Mouse (Mus musculus) urinary bladder, postnatal 4 days (tissue): ENCODE measurements around the gene Cep350.
"Not testable (repeated sequence)": the region's sequence is repeated elsewhere in the genome, so short reads cannot be mapped to it uniquely, and the experiment has no call there.

Experiments
- DNase-seq, 2 experiments: peaks; one replicate each; pipeline ENCODE4 v3.0.0; 2021 to 2022; ENCODE audit warnings: low spot score in 2 of 2

The Cep350 gene

DNA sequence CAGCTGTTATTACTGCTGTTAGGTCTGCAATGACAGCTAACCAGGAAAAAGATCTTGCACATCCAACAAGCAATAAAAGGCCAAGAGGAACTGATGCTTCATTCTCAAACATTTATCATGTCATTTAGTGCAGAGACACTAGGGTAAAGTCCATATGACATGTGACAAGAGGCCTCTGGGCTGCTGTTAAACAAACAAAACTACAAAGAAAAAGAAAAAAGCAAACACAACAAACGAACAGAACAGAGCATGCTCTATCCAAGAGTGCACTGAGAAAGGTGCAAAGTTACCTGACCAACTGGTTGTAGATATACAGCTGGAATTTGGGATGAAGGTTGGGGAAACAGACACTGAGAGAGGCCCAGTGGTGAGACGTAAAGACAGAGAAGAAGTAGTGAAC lies 86.2 kb downstream of the Cep350 start:
- DNase-seq: no peak

DNA sequence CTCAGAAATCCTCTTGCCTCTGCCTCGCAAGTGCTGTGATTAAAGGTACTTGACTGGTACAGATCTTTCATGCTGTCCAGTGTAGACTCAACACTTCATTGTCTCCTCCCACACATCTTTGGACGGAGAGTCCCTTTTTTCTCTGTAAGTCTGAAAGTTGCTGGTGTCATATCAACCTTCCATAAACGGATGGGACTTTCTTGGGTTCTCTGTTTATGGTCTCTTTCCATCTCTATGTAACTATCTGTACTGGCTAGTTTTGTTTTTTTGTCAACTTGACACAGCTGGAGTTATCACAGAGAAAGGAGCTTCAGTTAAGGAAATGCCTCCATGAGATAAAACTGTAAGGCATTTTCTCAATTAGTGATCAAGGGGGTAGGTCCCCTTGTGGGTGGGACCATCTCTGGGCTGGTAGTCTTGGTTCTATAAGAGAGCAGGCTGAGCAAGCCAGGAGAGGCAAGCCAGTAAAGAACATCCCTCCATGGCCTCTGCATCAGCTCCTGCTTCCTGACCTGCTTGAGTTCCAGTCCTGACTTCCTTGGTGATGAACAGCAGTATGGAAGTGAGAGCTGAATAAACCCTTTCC lies 90.3 kb downstream of the Cep350 start:
- DNase-seq: not testable (repeated sequence)

DNA sequence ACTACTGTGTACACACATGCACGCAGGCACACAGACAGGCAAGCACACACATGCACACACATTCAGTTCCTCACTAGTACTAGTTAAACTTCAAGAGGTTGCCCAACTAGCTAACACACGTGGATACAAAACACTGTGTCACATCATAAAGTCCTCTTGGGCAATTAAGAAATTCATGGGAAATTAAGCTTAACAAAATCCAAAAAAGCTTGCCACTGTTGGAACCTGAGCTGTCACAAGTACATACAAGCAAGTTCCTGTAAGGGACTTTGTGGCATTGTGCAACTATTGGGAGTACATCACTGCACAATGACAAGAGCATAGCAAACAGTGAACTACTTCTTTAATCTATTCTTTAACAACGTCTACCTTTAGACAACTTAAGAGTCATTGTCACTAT lies 93.5 kb downstream of the Cep350 start:
- DNase-seq: no peak

DNA sequence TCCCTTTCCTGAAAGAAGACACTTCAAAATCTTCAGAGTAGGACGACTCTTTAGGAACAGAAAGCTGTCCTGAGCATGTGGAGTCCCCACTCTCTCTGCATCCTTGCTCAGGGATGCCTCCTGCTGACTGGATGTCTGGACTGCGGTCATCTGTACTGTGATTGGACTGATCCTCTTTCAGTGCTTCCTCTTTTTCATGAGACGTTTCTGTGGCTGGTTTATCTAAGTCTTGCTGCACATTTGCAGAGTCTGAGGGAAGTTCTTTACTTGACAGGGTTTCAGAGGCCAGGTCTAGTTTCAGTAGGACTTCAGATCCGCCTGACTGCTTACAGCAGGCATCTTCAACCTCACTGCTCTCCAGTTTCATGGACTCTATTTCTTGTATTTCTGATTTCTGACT lies 110.1 kb downstream of the Cep350 start:
- no peak for DNase-seq

DNA sequence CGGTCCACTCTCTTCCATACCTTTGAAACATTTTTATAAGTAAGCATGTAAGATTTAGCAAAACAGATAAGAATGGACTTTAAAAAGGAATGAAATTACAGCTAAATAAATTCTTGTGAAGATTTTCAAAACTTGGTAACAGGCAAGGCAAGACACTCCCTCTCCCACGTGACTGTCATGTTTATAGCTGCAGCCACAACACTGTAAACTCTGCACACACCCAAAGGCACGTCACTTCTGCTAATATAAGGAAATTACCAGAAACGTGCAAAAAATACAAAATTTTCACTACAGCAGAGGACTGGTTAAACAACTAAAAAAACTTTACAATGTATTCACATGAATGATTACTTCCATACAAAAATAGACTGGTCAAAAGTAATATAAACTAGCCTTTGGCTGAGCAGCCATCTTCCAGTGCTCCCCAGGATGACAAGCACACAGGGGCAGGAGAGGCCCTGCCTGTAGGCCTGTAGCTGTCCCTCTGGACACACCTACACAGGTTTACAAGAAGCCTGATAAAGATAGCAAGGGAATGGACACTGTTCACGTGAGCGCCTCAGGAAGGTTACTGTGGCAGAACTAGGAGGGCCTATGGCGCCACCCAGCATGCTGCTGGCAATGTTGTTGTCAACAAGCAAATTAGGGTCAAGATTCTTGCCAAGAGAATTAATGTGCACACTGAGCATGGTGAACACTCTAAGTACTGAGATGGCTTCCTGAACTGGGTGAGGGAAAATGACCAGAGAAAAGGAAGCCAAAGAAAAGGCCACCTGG lies 117.9 kb downstream of the Cep350 start:
- DNase-seq: no peak

DNA sequence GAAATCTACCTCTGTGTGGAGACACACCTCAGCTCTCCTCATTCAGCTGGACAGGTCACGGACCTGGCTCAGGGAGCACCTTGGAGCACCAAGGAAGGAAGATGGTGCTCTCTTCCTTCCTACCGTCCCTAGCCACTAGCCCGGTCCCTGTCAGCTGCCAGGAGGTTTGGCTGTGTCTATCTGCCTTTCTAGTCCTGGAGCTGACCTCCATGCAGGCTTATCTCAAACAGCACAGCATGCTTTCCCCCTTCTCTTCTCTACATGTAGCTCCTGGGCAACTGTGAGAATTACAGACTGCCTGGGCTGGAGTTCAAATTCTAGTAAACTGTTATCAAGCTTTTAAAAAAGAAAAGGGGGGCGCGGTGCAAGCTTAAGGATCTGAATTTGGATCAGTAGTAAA lies 120.0 kb downstream of the Cep350 start:
- DNase-seq: no peak

DNA sequence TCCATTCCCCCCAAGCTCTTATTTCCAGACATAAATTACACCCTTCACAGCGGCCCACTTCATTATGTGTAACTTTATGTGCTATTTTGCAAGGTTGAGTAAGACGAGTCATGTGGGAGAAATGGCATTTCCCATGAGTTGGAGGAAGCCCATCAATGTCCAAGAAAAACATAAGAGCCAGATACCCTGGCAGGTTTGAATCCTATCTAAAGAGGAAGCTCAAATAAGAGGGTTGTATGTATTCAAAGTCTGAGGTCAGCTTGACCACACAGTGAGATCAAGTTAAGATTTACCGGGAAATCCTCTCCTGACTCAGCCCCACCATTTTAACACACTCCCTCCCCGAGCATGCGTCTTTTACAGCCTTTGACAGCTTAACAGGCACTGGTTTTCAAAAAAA lies 128.8 kb downstream of the Cep350 start:
- DNase-seq: no peak

DNA sequence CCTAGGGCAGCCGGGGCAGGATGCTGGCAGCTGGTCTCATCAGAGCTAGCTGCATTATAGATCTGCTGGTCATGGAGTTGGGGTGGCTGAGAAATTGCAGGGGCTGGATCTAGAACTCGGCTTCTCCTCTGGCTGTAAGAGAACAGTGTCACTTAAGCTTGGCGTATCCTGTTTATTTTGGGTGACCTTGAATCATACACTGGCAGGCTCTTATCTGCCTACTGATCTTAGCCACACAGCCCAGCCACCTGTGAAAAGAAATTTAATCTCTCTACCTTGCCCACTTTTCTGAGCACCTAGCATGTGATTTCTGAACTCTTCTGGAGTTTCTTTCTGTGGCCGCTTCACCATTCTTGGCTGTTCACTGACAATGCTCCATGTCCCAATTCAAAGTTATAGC lies 129.5 kb downstream of the Cep350 start:
- DNase-seq: no peak

DNA sequence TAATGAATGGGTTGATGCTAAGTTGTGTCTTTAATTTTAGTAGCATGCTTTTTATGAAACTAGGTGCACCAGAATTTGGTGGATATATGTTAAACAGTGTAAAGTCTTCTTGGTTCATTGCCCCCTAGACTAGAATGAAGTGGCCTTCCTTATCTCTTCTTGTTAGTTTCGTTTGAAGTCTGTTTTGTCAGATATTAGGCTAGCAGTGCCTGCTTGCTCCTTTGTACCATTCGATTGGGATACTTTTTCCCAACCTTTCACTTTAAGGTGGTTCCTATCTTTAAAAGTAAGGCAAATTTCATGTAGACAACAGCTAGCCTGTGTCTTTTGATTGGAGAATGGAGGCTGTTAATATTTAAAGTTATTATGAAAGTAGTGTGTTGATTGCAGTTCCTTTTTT lies 137.4 kb downstream of the Cep350 start:
- no peak for DNase-seq

DNA sequence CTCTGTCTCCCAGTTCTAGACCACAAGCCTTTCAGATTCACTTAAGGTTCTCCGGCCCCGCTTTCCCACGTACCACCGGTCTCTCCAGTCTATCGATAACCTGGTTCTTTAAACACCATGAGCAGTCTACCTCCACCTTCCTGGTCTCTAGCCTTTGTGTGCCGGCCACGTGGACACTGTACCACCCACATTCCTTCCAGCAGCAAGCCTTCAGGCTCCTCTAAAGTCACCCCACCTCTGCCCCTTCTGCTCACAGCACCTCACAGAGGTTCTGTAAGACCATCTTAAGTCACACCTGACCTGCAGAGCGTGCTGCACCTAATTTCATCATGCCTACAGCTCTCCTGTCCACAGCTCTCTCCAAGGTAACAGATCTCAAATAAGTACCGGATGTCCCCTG lies 139.4 kb downstream of the Cep350 start:
- no peak for DNase-seq

DNA sequence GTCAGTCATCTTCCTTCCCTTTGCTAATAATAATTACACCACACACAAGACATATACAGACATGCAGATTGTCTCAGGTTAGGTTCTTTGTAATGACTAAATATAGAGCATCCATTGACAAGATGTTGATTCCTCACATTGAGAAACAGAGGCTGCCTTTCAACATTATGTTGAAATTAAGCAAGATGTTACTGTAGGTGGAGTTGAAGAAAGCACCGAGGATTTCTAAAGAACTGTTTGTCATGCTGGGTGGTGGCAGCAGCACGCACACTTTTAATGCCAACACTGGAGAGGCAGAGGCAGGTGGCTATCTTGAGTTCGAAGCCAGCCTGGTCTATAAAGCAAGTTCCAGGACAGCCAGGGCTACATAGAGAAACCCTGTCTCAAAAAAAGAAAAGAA lies 141.1 kb downstream of the Cep350 start:
- no peak for DNase-seq

DNA sequence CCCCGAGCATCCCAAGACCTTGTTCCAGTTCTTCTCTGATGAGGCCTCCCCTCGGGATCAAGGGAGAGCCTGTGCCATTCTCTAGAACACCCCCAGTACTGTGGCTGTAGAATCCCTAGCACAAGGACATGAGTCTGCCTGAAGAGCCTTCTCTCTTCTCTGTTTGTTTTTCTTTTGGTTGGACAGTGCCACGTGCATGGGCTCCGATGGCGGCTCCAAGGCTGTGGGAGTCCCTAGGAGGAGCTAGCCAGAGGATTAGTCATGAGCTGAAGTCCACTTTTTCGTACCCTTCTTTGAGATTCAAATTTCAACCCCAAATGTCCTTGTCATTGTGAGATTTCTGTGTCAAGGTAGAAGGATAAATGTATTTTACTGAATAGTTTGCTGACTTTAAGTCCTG lies 142.2 kb downstream of the Cep350 start:
- DNase-seq: no peak

DNA sequence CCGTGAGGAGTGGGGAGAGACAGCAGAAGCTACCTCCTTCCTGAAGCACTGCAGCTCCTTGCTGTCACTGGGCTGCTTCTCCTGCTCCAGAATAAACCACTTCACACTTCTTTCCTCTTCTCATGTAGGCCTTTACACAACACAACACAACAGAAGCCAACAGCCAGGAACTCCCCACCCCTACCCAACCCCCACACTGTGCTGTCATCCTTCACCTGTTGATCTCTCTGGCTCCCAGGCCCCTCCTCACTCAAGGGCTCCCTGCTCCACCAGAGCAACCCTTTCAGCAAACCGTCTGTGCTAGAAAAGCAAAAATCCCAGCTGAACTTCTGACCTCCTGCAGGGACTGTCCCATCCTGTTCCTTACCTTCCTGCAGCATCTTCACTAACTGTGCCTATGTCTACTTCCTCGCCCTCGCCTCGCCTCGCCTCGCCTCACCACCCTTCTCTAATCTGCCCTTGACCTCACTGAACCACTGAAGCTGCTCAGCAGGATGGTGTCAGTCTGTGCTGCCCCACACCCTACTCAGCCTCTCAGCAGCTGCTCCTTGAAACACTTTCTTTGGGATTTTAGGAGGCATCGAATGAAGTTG lies 145.3 kb downstream of the Cep350 start:
- DNase-seq: no peak

DNA sequence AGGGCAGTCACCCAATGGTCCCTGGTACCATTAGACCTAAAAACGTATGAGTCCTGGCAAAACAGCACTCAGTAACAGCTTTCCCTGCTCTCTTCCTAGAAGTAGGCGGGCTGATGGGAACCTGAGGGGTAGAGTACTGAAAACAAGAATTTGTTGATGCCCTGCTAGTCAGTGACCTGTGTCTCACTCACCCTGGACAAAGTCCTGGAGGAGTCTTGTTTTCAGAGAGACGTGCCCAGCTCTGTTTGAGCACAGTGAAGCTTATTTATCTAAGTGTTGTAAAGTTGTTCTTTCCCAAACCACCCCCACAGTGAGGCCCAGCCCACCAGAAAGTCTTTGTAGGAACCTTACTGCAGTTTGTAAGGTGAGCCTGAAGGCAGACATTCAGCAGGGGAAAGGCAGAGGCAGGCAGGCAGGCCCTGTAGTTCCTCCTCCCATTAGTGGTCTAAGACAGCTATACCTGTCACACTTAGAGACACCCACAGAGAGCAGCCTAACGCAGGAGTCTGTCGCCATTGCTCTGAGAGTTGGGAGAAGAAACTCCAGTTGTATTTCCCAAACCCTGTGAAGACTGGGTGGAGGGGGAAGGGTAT lies 146.2 kb downstream of the Cep350 start:
- DNase-seq: no peak

DNA sequence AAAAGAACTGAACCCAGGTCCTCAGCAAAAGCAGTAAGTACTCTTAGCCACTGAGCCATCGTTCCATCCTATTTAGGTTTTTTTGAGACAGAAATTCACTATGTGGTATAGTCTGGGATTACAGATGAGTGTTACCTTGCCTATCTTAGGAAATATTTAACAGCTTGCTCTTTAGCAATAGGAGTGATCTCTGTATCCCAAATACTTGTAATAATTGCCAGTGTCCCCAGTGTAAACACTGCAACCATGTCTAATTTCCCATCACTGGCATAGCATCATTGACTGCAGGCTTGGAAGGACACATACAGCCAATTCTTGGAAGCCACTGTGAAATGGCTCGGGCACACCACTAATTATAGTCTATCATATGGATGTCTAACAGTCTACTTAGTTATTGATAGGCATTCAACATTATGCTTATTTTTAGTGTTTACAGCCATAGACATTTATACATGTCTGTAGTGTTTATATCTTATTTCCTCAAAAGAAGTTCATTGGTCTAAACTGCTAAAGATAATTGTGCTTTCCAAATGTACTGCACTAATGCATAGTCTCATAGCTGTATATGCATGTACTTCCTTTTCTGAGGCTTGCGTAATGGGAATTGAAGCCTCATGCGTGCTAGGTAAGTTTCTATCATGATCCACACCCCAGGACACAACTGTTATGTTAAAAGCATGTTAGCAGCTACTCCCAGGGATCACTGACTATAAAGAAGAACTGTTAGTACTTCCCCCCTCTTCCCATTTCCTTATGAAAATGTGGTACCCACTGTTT lies 146.9 kb downstream of the Cep350 start:
- DNase-seq: no peak

DNA sequence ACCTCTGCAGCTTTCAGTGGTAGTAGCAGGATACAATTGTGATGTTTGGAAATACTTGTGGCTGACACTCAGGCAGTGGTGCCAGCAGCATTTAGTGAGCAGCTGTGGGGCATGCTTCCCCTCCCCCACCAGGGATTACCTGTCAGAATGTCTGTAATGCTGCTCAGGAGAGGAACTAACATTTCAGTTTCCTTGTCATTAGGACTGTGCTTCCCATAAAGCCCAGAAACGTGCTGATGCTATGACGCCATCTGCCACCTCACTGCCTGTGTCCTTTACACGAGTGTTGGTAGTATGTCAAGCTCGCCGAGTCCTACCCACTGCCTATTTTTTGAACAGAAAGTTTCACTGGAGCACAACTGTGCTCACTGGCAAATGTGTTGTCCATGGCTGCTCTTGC lies 152.4 kb downstream of the Cep350 start:
- DNase-seq: no peak

DNA sequence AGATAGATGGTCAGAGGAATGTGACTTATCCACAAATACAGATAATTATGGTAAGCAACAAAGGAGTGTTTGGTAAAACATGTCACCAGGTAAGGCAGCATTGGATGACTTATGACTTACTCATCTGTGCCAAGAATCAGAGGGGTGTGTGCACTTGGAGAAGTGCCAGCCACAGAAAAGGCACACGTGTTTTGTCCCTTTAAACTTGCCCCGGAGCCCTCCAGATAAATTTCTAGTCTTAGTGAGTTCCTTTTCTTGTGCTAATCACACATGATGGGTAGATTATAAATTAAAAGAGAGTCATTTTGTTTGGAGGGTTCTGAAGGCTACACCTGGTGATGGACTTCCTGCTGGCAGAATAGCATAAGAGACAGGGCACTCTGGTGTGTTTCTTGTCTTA lies 156.9 kb downstream of the Cep350 start:
- no peak for DNase-seq

DNA sequence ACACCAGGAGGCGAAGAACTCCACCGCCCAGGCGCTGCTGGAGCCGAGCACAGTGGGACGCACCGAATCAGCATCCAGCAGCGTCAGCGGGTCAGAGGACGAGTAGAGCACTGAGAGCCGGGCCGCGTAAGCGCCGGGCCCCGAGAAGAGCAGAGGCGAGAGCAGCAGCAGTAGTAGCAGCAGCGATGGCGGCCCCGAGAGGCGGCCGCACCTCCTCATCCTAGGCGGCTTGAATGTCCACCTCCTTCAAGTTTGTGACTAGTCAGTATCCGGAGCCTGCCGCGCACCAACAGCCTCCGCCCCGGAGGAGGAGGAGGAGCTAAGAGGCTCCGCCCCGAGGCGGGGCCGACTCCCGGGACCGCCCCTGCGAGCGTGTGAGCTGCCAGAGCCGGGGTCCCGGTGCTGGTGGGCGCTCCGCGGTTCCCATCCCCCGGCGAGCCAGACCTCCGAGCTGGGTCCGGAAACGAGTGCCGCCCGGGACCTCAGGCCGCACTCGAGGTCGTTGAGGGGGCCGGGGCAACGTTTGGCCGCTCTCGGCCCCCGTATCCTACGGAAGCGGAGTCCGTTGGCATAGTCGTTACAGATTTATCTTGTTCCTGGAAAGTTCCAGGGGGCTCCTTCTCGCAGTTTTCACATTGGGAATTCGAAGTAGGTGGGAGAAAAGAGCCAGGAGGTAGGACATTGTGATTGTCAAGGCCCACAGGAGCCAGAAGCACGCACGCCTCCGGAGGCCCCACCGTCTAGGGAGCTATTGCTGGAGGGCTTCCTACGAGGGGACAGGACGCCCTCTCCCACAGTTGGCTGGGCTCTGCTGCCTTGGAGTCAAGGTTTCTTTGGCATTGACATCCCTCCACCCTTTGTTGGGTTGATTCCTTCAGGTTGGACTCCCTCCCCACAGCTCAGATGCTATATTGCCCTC lies 160.2 kb downstream of the Cep350 start, which contains the start of gene Qsox1:
Gene Qsox1, minus strand, starts transcription at position 309 of the 919 bp plus-strand sequence.
- peak; percentile 82 to 84 for DNase-seq

DNA sequence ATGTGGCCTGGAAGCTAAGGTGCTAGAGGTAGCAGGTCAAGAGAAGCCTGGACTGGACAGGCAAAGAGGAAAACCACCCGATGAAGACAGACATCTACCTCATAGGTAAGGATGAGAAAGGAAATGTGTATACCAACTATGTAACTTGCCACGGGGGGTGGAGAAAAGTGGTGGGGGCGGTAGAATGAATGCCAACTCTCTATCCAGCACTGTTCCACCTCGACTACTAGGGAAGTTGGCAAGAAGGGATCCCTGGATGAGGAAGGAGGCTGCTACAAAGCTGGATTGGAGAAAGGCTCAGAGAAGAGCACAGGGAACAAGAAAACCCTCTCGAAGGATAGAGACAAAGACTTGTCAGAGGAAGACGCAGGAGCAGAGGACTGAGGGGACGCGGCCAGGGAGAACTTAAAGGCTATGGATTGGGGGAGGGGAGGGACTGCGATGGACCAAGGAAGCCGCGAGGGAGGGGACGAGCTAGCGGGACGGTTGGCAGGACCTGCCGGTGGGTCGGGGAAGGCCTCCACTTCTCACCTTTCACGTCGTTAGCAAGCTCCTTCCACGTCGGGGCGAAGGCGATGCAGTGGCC lies 161.0 kb downstream of the Cep350 start:
- no peak for DNase-seq

DNA sequence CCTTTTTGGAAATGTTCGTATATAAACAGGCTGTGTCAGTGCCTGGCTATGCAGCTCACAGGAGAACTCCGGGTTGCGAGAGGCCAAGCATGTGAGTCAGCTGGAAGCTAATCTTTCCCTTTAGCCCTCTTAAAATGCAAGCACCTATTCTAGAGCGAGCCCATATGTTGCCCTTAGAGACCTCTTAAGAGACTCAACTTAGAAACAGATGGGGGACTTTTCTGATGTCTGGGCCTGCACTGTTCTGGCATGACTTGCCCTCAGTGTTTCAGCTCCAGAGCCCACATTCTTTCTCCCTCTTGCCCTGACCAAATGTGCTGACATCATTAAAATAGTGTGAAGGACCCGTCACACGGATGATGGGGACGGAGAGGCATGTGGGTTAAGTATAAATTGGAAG lies 162.4 kb downstream of the Cep350 start:
- DNase-seq: no peak
